In the genomic region with DNA sequence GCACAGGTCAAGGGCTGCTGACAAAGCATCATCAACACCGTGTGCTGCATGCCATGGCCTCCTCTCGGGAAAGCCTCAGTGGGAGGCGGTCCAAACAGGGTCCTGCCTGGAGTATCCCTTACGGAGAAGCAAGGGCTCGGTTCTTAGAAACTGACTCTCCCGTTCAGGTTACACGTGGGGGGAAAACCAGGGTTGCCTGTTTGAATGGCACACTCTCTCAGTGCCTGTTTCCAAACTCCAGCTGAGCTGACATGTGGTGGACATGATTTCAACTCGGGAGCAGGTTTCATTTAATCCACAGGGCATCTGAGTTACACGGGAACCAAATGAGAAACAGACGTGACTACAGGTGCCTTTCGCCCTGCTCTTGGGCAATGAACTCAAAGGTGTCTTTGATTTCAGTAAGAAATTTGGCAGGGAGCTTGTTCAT, we compare ENCODE assay signal across 10 mouse cellular contexts.
DNase-seq lines count a peak whose midpoint lies in the region; ATAC-seq lines count a peak whose summit lies in the region.
"Had no signal": no experiment of that assay in that cellular context is flagged by ENCODE, and none has a peak within 500 bp of the region (broad histone marks: within the 10 kb centered on the region; RNA-seq: fewer than 3 reads in every experiment).

No protein-coding gene starts in this region.

- H3K4me1 ChIP-seq in forebrain, embryonic 16.5 days (replicated peaks; ENCODE audit: control insufficient read depth, insufficient read depth, low read length) = peaks cover 35% of the 10 kb centered on the region
- H3K4me1 ChIP-seq in forebrain, embryonic 12.5 days = peaks cover 36% of the 10 kb centered on the region
- H3K4me1 ChIP-seq in neural tube, embryonic 11.5 days (ENCODE audit: control insufficient read depth, insufficient read depth, low read length) = no peaks in the 10 kb centered on the region; the same call in 1 of the 2 replicates
- peaks cover 33% of the 10 kb centered on the region for H3K4me1 ChIP-seq in neural tube, embryonic 15.5 days
- peaks cover 28% of the 10 kb centered on the region for H3K4me1 ChIP-seq in stomach, embryonic 16.5 days (ENCODE audit: control insufficient read depth, insufficient read depth, low read length)

- WGBS in forebrain, embryonic 16.5 days = 41% methylated on average over 11 of the region's 11 CpGs
- 55% methylated on average over 11 of the region's 11 CpGs for WGBS in forebrain, embryonic 12.5 days
- 49% methylated on average over 11 of the region's 11 CpGs for WGBS in neural tube, embryonic 11.5 days
- WGBS in neural tube, embryonic 15.5 days = 50% methylated on average over 11 of the region's 11 CpGs
- WGBS in stomach, embryonic 16.5 days = 50% methylated on average over 11 of the region's 11 CpGs

- H3K9me3 ChIP-seq in forebrain, embryonic 16.5 days (ENCODE audit: control insufficient read depth, low read length) = no peaks in the 10 kb centered on the region
- no peaks in the 10 kb centered on the region for H3K9me3 ChIP-seq in forebrain, embryonic 12.5 days
- H3K9me3 ChIP-seq in neural tube, embryonic 11.5 days (ENCODE audit: control insufficient read depth, low read length) = no peaks in the 10 kb centered on the region
- no peaks in the 10 kb centered on the region for H3K9me3 ChIP-seq in neural tube, embryonic 15.5 days (replicated peaks)
- no peaks in the 10 kb centered on the region for H3K9me3 ChIP-seq in stomach, embryonic 16.5 days (replicated peaks; ENCODE audit: control insufficient read depth, low read length)
- H3K9me3 ChIP-seq: midbrain, embryonic 12.5 days had no signal

- no peak overlapping the region for H3K27ac ChIP-seq in forebrain, embryonic 16.5 days (ENCODE audit: low read length)
- H3K27ac ChIP-seq in forebrain, embryonic 12.5 days = no peak overlapping the region
- no peak overlapping the region for H3K27ac ChIP-seq in neural tube, embryonic 11.5 days (ENCODE audit: low read depth, low read length)
- no peak overlapping the region for H3K27ac ChIP-seq in neural tube, embryonic 15.5 days (replicated peaks)
- H3K27ac ChIP-seq in stomach, embryonic 16.5 days (ENCODE audit: low read length) = peak overlapping the region; percentile 56; the same call in 1 of the 2 replicates
- H3K27ac ChIP-seq: midbrain, embryonic 12.5 days had no signal

- H3K4me3 ChIP-seq in forebrain, embryonic 16.5 days (replicated peaks; ENCODE audit: low read length) = no peak overlapping the region
- H3K4me3 ChIP-seq in forebrain, embryonic 12.5 days (replicated peaks) = no peak overlapping the region
- no peak overlapping the region for H3K4me3 ChIP-seq in neural tube, embryonic 11.5 days (ENCODE audit: low read depth, low read length)
- H3K4me3 ChIP-seq in neural tube, embryonic 15.5 days (replicated peaks) = no peak overlapping the region
- H3K4me3 ChIP-seq in stomach, embryonic 16.5 days (replicated peaks; ENCODE audit: low read length) = no peak overlapping the region
- H3K4me3 ChIP-seq: midbrain, embryonic 12.5 days had no signal

- DNase-seq in neural tube, embryonic 11.5 days (ENCODE audit: low spot score) = peak; percentile 35
- peak; percentile 16 to 38 for DNase-seq in kidney, adult 8-10 months
- DNase-seq in right cerebral cortex, adult 2 months (ENCODE audit: low spot score in 2 of 2) = no peak
- DNase-seq in lung, postnatal 25 days (ENCODE audit: low spot score) = no peak
- DNase-seq: B cell, adult 2 months had no signal

- 0 out of 2 replicates have a peak overlapping the region, but pooled peaks have one; percentile 17 for H3K9ac ChIP-seq in forebrain, embryonic 16.5 days (replicated peaks; ENCODE audit: low read depth, low read length)
- H3K9ac ChIP-seq in forebrain, embryonic 12.5 days = no peak overlapping the region
- no peak overlapping the region for H3K9ac ChIP-seq in neural tube, embryonic 11.5 days (ENCODE audit: low read length)
- H3K9ac ChIP-seq in neural tube, embryonic 15.5 days (replicated peaks) = no peak overlapping the region
- no peak overlapping the region for H3K9ac ChIP-seq in stomach, embryonic 16.5 days (ENCODE audit: low read length)
- H3K9ac ChIP-seq: midbrain, embryonic 12.5 days had no signal

- no peak overlapping the region for H3K4me2 ChIP-seq in forebrain, embryonic 16.5 days (ENCODE audit: low read length)
- H3K4me2 ChIP-seq in forebrain, embryonic 12.5 days = no peak overlapping the region
- no peak overlapping the region for H3K4me2 ChIP-seq in neural tube, embryonic 11.5 days (ENCODE audit: low read depth)
- H3K4me2 ChIP-seq in neural tube, embryonic 15.5 days = no peak overlapping the region
- 0 out of 2 replicates have a peak overlapping the region, but pooled peaks have one; percentile 8 for H3K4me2 ChIP-seq in stomach, embryonic 16.5 days (ENCODE audit: low read depth, low read length)
- H3K4me2 ChIP-seq: midbrain, embryonic 12.5 days had no signal

- H3K27me3 ChIP-seq in forebrain, embryonic 16.5 days (replicated peaks; ENCODE audit: control insufficient read depth, insufficient read depth, low read length) = no peaks in the 10 kb centered on the region
- H3K27me3 ChIP-seq in forebrain, embryonic 12.5 days = no peaks in the 10 kb centered on the region
- no peaks in the 10 kb centered on the region for H3K27me3 ChIP-seq in neural tube, embryonic 11.5 days (ENCODE audit: control insufficient read depth, insufficient read depth, low read length)
- H3K27me3 ChIP-seq in neural tube, embryonic 15.5 days (replicated peaks) = no peaks in the 10 kb centered on the region
- no peaks in the 10 kb centered on the region for H3K27me3 ChIP-seq in stomach, embryonic 16.5 days (ENCODE audit: control insufficient read depth, insufficient read depth, low read length)
- H3K27me3 ChIP-seq: midbrain, embryonic 12.5 days had no signal

- H3K36me3 ChIP-seq in forebrain, embryonic 16.5 days (ENCODE audit: control insufficient read depth, insufficient read depth) = no peaks in the 10 kb centered on the region
- H3K36me3 ChIP-seq in forebrain, embryonic 12.5 days (replicated peaks) = no peaks in the 10 kb centered on the region
- H3K36me3 ChIP-seq in neural tube, embryonic 11.5 days (ENCODE audit: control insufficient read depth, insufficient read depth, low read length) = no peaks in the 10 kb centered on the region
- no peaks in the 10 kb centered on the region for H3K36me3 ChIP-seq in neural tube, embryonic 15.5 days
- no peaks in the 10 kb centered on the region for H3K36me3 ChIP-seq in stomach, embryonic 16.5 days (ENCODE audit: control insufficient read depth, insufficient read depth, low read length)
- H3K36me3 ChIP-seq: midbrain, embryonic 12.5 days had no signal

- ATAC-seq in forebrain, embryonic 16.5 days = no peak
- no peak for ATAC-seq in forebrain, embryonic 12.5 days (ENCODE audit: low FRiP score)
- ATAC-seq in neural tube, embryonic 11.5 days (ENCODE audit: insufficient read depth, low FRiP score, low TSS enrichment) = no peak
- no peak for ATAC-seq in neural tube, embryonic 15.5 days (ENCODE audit: low FRiP score)
- ATAC-seq in stomach, embryonic 16.5 days (ENCODE audit: insufficient read depth, low FRiP score) = no peak

Comparison
In these comparisons a context has a peak if more than half of its experiments do, and no peak if none do; other contexts are left out.
1. DNase-seq: peak in neural tube, embryonic 11.5 days (single experiment) and kidney, adult 8-10 months (2 of 2); none in right cerebral cortex, adult 2 months (0 of 2) and lung, postnatal 25 days (single experiment).